Mouse (Mus musculus) urinary bladder, adult 2 months (tissue): ENCODE data around the gene Hbs1l. TPM values are rescaled to one million over a fixed set of nuclear protein-coding genes. Genes with fewer than 3 reads are reported as not detected.
"Not testable (repeated sequence)": the region's sequence is repeated elsewhere in the genome, so short reads cannot be mapped to it uniquely, and the experiment has no call there.

Source experiments
- DNase-seq: peaks from one replicate; pipeline ENCODE4 v3.0.0; 2022; ENCODE audit warnings: low spot score
- polyA plus RNA-seq: library from polyadenylated mRNA; depleted of rRNA; stranded (reverse); fragments of >200 nt; gene quantifications from 2 replicates; pipeline ENCODE4 v1.2.3, GENCODE M21; 2012

The Hbs1l gene
- polyA plus RNA-seq, 1 experiment, result 23.7 TPM

GRCm38 (mm10) chr10:21359086-21359485, 63.3 kb downstream of the Hbs1l start:
- DNase-seq, result no peak

- no peak for DNase-seq
Measured at GRCm38 (mm10) chr10:21361871-21362270, 66.1 kb downstream of the Hbs1l start.

GRCm38 (mm10) chr10:21363297-21363696, 67.5 kb downstream of the Hbs1l start:
- no peak for DNase-seq

- no peak for DNase-seq
Measured at GRCm38 (mm10) chr10:21364946-21365345, 69.2 kb downstream of the Hbs1l start.

GRCm38 (mm10) chr10:21365897-21366296, 70.1 kb downstream of the Hbs1l start:
- no peak for DNase-seq

- DNase-seq, result no peak
Measured at GRCm38 (mm10) chr10:21366471-21366870, 70.7 kb downstream of the Hbs1l start.

GRCm38 (mm10) chr10:21367481-21367880, 71.7 kb downstream of the Hbs1l start:
- no peak for DNase-seq

GRCm38 (mm10) chr10:21369586-21369985, 73.8 kb downstream of the Hbs1l start:
- DNase-seq, result no peak

GRCm38 (mm10) chr10:21372271-21372670, 76.5 kb downstream of the Hbs1l start:
- DNase-seq, result no peak

- DNase-seq, result no peak
Measured at GRCm38 (mm10) chr10:21376682-21377473, 81.1 kb downstream of the Hbs1l start, which contains the start of gene Aldh8a1. TSS of gene Aldh8a1 (plus strand) at chr10:21377291.

GRCm38 (mm10) chr10:21378196-21378944, 82.6 kb downstream of the Hbs1l start:
- no peak for DNase-seq

GRCm38 (mm10) chr10:21382914-21383313, 87.1 kb downstream of the Hbs1l start:
- DNase-seq, result no peak

GRCm38 (mm10) chr10:21385111-21385663, 89.4 kb downstream of the Hbs1l start:
- no peak for DNase-seq

- no peak for DNase-seq
Measured at GRCm38 (mm10) chr10:21389075-21389474, 93.3 kb downstream of the Hbs1l start.

GRCm38 (mm10) chr10:21390440-21390839, 94.7 kb downstream of the Hbs1l start:
- DNase-seq, result no peak

- no peak for DNase-seq
Measured at GRCm38 (mm10) chr10:21391286-21391685, 95.5 kb downstream of the Hbs1l start.

GRCm38 (mm10) chr10:21393390-21393789, 97.6 kb downstream of the Hbs1l start:
- DNase-seq, result no peak

GRCm38 (mm10) chr10:21395426-21396139, 99.8 kb downstream of the Hbs1l start:
- DNase-seq, result no peak

- not testable (repeated sequence) for DNase-seq
Measured at GRCm38 (mm10) chr10:21398873-21399425, 103.2 kb downstream of the Hbs1l start.

- DNase-seq, result no peak
Measured at GRCm38 (mm10) chr10:21399622-21400021, 103.8 kb downstream of the Hbs1l start.

- no peak for DNase-seq
Measured at GRCm38 (mm10) chr10:21400031-21400430, 104.3 kb downstream of the Hbs1l start.

GRCm38 (mm10) chr10:21400453-21400852, 104.7 kb downstream of the Hbs1l start:
- DNase-seq, result no peak
